Mouse (Mus musculus) intestine, embryonic 14.5 days (tissue): Measurements from ENCODE around the gene Cotl1. TPM values are rescaled to one million over a fixed set of nuclear protein-coding genes. Genes with fewer than 3 reads are reported as not detected.

Experiments used
- ATAC-seq: fragments of 200-750 bp; cut with Nextera tagmentation; replicated peaks from 2 replicates; pipeline ENCODE4 v1.8.0; 2017; ENCODE audit warnings: low read depth, moderate number of reproducible peaks, moderate TSS enrichment, moderate library complexity; ENCODE audit not compliant: low FRiP score, low TSS enrichment
- DNase-seq: peaks from one replicate; pipeline ENCODE4 v3.0.0-alpha.2; 2018; ENCODE audit warnings: low spot score
- H3K27ac ChIP-seq: fragments of 300-500 bp; sonication (generic); 2 replicates; pipeline ENCODE4 v1.5.1; 2014; ENCODE audit warnings: low read depth, mild to moderate bottlenecking, control low read depth
- H3K27me3 ChIP-seq: fragments of 300-500 bp; sonication (generic); replicated peaks from 2 replicates; pipeline ENCODE4 v1.6.1; 2014; ENCODE audit warnings: low read length, control low read depth; ENCODE audit not compliant: control insufficient read depth, insufficient read depth
- H3K36me3 ChIP-seq: fragments of 300-500 bp; sonication (generic); 2 replicates; pipeline ENCODE4 v1.6.1; 2014; ENCODE audit warnings: low read length, control low read depth; ENCODE audit not compliant: control insufficient read depth, insufficient read depth
- H3K4me1 ChIP-seq: fragments of 300-500 bp; sonication (generic); replicated peaks from 2 replicates; pipeline ENCODE4 v1.6.1; 2014; ENCODE audit warnings: low read length, control low read depth, mixed read lengths; ENCODE audit not compliant: control insufficient read depth, insufficient read depth
- H3K4me2 ChIP-seq: fragments of 300-500 bp; sonication (generic); 2 replicates; pipeline ENCODE4 v1.6.1; 2014; ENCODE audit warnings: low read length
- H3K4me3 ChIP-seq: fragments of 300-500 bp; sonication (generic); 2 replicates; pipeline ENCODE4 v1.5.1; 2014; ENCODE audit warnings: low read depth, low read length, control low read depth, mixed read lengths
- H3K9ac ChIP-seq: fragments of 300-500 bp; sonication (generic); 2 replicates; pipeline ENCODE4 v1.6.1; 2014; ENCODE audit warnings: mild to moderate bottlenecking, low read length
- H3K9me3 ChIP-seq: fragments of 300-500 bp; sonication (generic); 2 replicates; pipeline ENCODE4 v1.6.1; 2016; ENCODE audit warnings: low read length, control low read depth; ENCODE audit not compliant: control insufficient read depth
- WGBS: fragments of 180-500 bp; shearing (Covaris S2); extraction: QIAGEN DNeasy Blood & Tissue Kit; methylation state at CpG from one replicate; pipeline ENCODE4 v1.1.7; 2014; 5-methylcytosine and 5-hydroxymethylcytosine counted together
- polyA plus RNA-seq: library from polyadenylated mRNA; unstranded; fragments of >200 nt; fragmentation: Nextera tagmentation; extraction: Ambion mirVana; gene quantifications from 2 replicates; pipeline ENCODE4 v1.2.1, GENCODE M21; 2014

The Cotl1 gene
- polyA plus RNA-seq, 1 experiment from 2014 or later: 468 TPM

DNA sequence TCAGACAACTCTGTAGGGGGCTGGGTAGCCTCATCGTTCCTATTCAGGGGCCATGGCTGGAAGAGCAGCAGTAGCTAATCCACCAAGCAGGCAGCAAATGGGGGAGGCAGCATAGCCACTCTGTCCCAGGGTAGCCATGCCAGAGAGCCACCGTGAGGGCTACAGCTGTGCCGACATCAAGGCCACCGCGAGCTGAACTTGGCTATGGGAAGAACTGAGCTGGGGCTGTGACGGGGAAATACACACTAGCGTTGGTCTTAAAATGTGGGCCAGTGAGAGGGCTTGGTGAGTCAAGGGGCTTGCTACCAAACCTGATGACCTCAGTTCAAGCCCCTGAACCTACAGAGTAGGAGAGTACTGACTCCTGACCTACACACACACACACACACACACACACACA, 55.7 kb downstream of the Cotl1 start:
- no peak overlapping the region for H3K9ac ChIP-seq
- H3K27ac ChIP-seq: no peak overlapping the region
- H3K4me2 ChIP-seq: no peak overlapping the region
- H3K4me3 ChIP-seq: no peak overlapping the region
- no peaks in the 10 kb centered on the region for H3K27me3 ChIP-seq
- no peaks in the 10 kb centered on the region for H3K9me3 ChIP-seq
- ATAC-seq (no peak), DNase-seq (no peak)
- H3K4me1 ChIP-seq: no peaks in the 10 kb centered on the region
- no peaks in the 10 kb centered on the region for H3K36me3 ChIP-seq
- 78% methylated on average over 7 of the region's 7 CpGs for WGBS

DNA sequence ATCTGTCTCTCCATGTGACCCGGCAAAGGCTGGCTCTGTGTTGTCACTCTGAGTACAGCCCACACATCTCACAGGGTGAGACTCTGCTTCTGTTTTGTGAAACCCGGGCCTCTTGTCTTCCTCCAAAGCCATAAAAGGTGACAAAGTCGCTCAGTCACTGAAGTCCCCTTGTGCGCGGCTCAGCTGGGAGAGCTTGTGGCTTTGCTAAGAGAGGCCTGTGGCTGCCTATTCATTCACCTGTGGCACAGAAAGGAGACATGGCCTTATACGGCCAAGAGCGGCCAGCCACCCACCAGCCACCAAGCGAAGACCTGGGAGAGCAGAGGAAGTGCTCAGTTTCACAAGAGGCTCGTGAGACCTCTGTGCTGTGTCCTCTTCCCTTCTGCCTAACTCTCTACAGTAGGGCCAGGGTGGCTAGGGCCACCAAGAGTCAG, 56.2 kb downstream of the Cotl1 start:
- Histone ChIP-seq H3K4me2 (no peak overlapping the region), H3K27ac (no peak overlapping the region), H3K27me3 (no peaks in the 10 kb centered on the region), H3K9me3 (no peaks in the 10 kb centered on the region), H3K4me1 (no peaks in the 10 kb centered on the region), H3K36me3 (no peaks in the 10 kb centered on the region), H3K9ac (no peak overlapping the region), H3K4me3 (no peak overlapping the region)
- no peak for ATAC-seq
- WGBS: 54% methylated on average over 9 of the region's 9 CpGs
- DNase-seq: no peak

DNA sequence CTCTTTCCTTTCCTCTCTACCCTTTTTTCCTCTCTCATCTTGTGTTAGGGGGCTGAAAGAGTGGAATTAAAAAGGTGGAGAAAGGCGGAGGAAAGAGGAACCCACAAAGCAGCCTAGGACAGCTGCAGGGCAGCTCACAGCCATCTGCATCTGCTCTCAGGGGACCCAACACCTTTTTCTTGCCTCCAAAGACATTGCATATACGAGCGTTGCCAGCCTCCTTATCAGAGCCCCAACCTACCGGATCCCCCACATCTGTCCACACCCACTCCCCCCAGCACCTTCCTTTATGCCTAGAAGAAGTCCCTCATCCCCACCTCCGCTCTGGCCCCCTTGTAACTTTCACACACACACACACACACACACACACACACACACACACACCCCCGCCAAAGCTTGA, 56.8 kb downstream of the Cotl1 start:
- 76% methylated on average over 6 of the region's 6 CpGs for WGBS
- no peak overlapping the region for H3K27ac ChIP-seq
- H3K4me2 ChIP-seq: no peak overlapping the region

DNA sequence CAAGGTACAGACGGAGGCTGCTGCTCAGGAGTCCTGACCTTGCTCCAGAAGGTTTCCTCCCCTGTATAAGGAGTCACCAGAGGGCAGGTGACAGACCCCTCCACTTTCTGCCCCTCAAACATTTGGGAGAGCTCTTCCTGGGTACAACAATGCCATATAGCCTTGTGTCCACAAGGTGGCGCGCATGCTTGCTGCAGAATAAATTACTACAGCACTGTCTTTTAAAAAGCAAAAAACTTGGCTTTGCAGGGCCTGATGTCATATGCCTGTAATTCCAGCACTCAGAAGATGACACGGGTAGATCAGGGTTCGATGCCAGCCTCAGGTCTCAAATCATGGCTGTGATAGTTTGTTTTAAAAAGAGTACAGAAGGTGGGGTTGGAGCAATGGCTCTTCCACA, 57.6 kb downstream of the Cotl1 start:
- H3K4me2 ChIP-seq: no peak overlapping the region
- ATAC-seq (no peak), DNase-seq (peak; percentile 83)
- H3K9me3 ChIP-seq: no peaks in the 10 kb centered on the region
- no peak overlapping the region for H3K27ac ChIP-seq
- H3K36me3 ChIP-seq: no peaks in the 10 kb centered on the region
- peaks cover 5% of the 10 kb centered on the region for H3K4me1 ChIP-seq
- no peak overlapping the region for H3K9ac ChIP-seq
- H3K27me3 ChIP-seq: no peaks in the 10 kb centered on the region
- 5% methylated on average over 5 of the region's 5 CpGs for WGBS
- no peak overlapping the region for H3K4me3 ChIP-seq

More for the DNA sequence above, 56.8 kb downstream of the Cotl1 start:
- no peak for ATAC-seq
- no peak overlapping the region for H3K9ac ChIP-seq
- no peak overlapping the region for H3K4me3 ChIP-seq
- DNase-seq: no peak
- no peaks in the 10 kb centered on the region for H3K9me3 ChIP-seq
- no peaks in the 10 kb centered on the region for H3K27me3 ChIP-seq
- H3K4me1 ChIP-seq: 0 out of 2 replicates have a peak, but pooled peaks cover 2% of the 10 kb centered on the region
- H3K36me3 ChIP-seq: no peaks in the 10 kb centered on the region

DNA sequence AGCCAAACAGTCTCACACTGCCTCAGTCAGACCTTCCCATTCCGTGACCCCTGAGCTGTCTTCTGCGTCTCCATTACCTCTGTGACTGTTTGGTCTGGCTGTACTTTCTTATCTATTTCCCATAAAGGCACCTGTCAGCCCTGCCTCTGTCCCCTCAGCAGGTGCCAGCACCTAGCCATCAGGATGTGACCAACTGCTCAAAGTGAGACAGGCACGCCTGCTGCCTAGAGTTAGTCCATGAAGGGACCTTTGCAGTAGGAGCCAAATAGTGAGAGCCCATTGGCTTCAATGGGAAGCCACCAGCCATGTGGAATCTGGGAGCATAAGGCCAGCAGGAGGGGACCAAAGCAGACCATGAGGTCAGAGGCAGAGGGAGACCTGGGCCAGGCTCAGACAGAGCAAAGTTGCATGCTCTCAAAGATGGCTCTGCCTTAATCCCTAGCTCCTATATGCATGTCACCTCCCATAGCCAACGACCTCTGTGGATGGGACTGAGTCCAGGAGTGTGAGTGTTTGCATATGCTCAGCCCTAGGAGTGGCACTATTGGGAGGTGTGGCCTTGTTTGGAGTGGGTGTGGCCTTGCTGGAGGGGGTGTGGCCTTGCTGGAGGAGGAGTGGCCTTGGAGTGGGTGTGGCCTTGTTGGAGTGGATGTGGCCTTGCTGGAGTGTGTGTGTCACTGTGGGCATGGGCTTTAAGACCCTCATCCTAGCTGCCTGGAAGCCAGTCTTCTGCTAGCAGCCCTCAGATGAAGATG, 59.1 kb downstream of the Cotl1 start:
- H3K9ac ChIP-seq: no peak overlapping the region
- ATAC-seq (peak; percentile 14; the same call in 1 of the 2 replicates), DNase-seq (no peak)
- no peaks in the 10 kb centered on the region for H3K27me3 ChIP-seq
- H3K4me2 ChIP-seq: no peak overlapping the region
- peaks cover 15% of the 10 kb centered on the region for H3K4me1 ChIP-seq
- no peaks in the 10 kb centered on the region for H3K36me3 ChIP-seq
- no peaks in the 10 kb centered on the region for H3K9me3 ChIP-seq
- 58% methylated on average over 4 of the region's 4 CpGs for WGBS
- H3K27ac ChIP-seq: no peak overlapping the region
- H3K4me3 ChIP-seq: no peak overlapping the region

DNA sequence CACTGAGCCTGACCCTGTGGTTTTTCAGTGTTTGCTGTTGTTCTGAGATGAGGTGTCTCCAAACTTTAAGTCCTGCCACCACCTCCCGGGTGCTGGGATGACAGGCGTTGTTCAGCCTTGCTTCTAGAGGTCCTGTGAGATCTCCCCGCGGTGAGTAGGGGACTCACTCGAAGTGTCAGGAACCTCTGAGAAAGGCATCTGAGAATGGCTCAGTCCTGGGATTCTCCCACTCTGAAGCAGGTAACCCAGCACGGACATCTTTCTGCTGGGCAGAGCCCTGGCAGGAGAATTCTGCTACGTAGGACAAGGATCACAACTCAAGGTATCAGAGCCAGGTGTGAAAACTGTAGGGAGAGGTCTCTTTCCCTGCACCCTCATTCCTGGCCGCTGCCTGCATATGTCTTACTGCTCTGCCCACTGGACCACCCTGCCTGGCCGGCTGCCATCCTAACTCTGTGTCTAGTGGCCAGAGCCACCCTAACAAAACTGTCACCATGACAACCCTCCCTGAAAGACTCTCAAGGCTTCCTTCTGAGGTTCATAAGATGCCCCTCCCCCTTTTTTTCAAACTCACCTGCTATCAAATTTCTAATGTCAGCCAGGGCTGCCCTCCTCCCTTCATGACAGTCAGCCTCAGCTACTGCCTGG, 59.8 kb downstream of the Cotl1 start:
- 82% methylated on average over 9 of the region's 9 CpGs for WGBS
- ATAC-seq (no peak), DNase-seq (no peak)
- Histone ChIP-seq H3K4me1 (peaks cover 15% of the 10 kb centered on the region), H3K4me2 (no peak overlapping the region), H3K27me3 (no peaks in the 10 kb centered on the region), H3K4me3 (no peak overlapping the region), H3K9ac (no peak overlapping the region), H3K36me3 (no peaks in the 10 kb centered on the region), H3K27ac (no peak overlapping the region), H3K9me3 (no peaks in the 10 kb centered on the region)

DNA sequence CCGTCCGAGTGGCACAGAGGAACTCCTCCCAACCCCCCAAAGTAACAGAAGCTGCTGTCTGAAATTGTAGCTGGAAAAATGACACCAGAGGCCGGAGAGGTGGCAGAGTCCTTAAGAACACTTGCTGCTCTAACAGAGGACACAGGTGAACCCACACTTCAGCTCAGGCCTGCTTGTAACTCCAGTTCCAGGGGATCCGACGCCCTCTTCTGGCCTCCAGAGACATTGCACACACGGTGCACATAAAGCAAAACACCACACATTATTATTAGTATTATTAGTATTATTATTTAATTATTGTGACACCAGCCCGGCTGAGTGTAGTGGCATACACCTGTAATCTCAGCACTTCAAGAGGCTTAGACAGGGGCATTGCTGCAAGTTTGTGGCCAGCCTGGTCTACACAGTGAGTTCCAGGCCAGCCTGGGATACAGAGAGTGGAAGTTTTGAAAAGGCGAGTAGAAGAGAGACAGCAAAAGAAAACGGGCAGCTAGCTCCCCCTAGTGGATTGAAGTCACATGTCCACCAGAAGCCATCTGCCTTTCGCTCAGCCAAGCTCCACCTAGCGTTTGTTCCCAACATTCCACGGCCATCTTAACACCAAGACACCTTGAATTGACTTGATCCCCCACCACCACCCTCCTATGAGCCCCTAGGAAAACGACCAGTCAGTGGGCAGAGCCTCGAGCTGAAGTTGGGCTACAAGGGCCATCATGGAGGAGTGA, 61.2 kb downstream of the Cotl1 start:
- Histone ChIP-seq H3K36me3 (no peaks in the 10 kb centered on the region), H3K9ac (no peak overlapping the region), H3K9me3 (no peaks in the 10 kb centered on the region), H3K27me3 (no peaks in the 10 kb centered on the region), H3K4me3 (no peak overlapping the region), H3K27ac (no peak overlapping the region), H3K4me2 (peak overlapping the region; percentile 62; the same call in 1 of the 2 replicates), H3K4me1 (peaks cover 15% of the 10 kb centered on the region)
- ATAC-seq (no peak), DNase-seq (peak; percentile 81)
- WGBS: 25% methylated on average over 14 of the region's 14 CpGs

DNA sequence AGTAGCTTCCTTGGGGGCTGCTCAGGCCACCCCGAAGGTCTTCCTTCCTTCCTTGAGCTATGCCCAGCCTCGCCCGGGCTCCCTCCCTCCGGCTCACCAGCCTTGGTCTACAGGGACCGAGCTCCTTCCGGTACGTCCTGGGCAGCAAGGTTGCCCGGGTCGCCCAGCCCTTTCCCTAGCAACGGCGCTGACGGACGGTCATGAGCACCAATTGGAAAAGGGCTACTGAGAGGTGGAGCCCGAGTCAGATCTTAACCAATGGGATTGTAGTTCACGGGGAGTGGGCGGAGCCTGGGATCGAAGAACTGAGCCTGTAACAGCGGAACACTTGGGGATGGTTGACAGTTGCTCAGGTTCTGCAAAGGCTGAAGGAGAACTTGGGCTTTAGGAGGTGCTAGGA, 62.1 kb downstream of the Cotl1 start, which contains the start of gene Tldc1:
Gene Tldc1 (minus strand): TSS at position 154 of the 400 bp plus-strand sequence.
- Histone ChIP-seq H3K27me3 (no peaks in the 10 kb centered on the region), H3K36me3 (no peaks in the 10 kb centered on the region), H3K4me1 (peaks cover 15% of the 10 kb centered on the region), H3K4me3 (peak within 1 kb of the TSS; percentile 53), H3K4me2 (peak within 1 kb of the TSS; percentile 62), H3K9ac (peak within 1 kb of the TSS; percentile 54), H3K9me3 (no peaks in the 10 kb centered on the region), H3K27ac (peak within 1 kb of the TSS; percentile 45)
- ATAC-seq (peak; percentile 95), DNase-seq (peak; percentile 100)
- 0% methylated on average over 18 of the region's 18 CpGs for WGBS
